Mouse (Mus musculus) neural tube, embryonic 14.5 days (tissue): ENCODE results near the gene Naa11. TPM values are rescaled to one million over a fixed set of nuclear protein-coding genes. Genes with fewer than 3 reads are reported as not detected.

Source experiments
- polyA plus RNA-seq: library from polyadenylated mRNA; unstranded; fragments of >200 nt; fragmentation: Nextera tagmentation; extraction: Ambion mirVana; gene quantifications from 2 replicates; pipeline ENCODE4 v1.2.1, GENCODE M21; 2014

Naa11 gene
- polyA plus RNA-seq, 1 experiment from 2014 or later: not detected

Other genes starting within 250 kb of the Naa11 start
- gene Gk2, start 64.6 kb upstream of the Naa11 start, polyA plus RNA-seq: not detected in 2 replicates